Comparison of ENCODE assay signal across 9 mouse cellular contexts in genomic region chr11:103113005-103113404, GRCm38 (mm10). TPM values are rescaled to one million over a fixed set of nuclear protein-coding genes. Genes with fewer than 3 reads are reported as not detected.
A peak's percentile ranks its signal among the peaks of the same experiment; 100 is the strongest.
DNase-seq lines count a peak whose midpoint lies in the region; ATAC-seq and TF ChIP-seq lines count a peak whose summit lies in the region.
"Had no signal": no experiment of that assay in that cellular context is flagged by ENCODE, and none has a peak within 500 bp of the region (broad histone marks: within the 10 kb centered on the region; RNA-seq: fewer than 3 reads in every experiment).

No protein-coding gene starts in this region.

- H3K27me3 ChIP-seq in kidney, postnatal 0 days (ENCODE audit: insufficient read depth, low read length): no peaks in the 10 kb centered on the region
- H3K27me3 ChIP-seq in E14TG2a.4 (ENCODE audit: insufficient read depth, low read length): no peaks in the 10 kb centered on the region
- H3K27me3 ChIP-seq in heart, embryonic 14.5 days (ENCODE audit: control insufficient read depth, insufficient read depth, low read length): no peaks in the 10 kb centered on the region

- H3K4me3 ChIP-seq in kidney, postnatal 0 days (replicated peaks; ENCODE audit: low read depth, low read length): no peak overlapping the region
- H3K4me3 ChIP-seq in E14TG2a.4 (replicated peaks; ENCODE audit: low read length): peak overlapping the region; percentile 89
- H3K4me3 ChIP-seq in heart, embryonic 14.5 days (ENCODE audit: control insufficient read depth in 1 of 2, insufficient read depth in 1 of 2, low read depth in 1 of 2, low read length in 2 of 2): no peak overlapping the region
- H3K4me3 ChIP-seq: myocyte had no signal

- TF ChIP-seq CTCF in kidney, postnatal 0 days (IDR thresholded peaks at IDR 0.05; ENCODE audit: low read depth): no peak
- TF ChIP-seq CTCF in E14TG2a.4 (conservative IDR thresholded peaks at IDR 0.05; ENCODE audit: low read length): no peak

- no peaks in the 10 kb centered on the region for H3K9me3 ChIP-seq in kidney, postnatal 0 days (replicated peaks; ENCODE audit: low read length)
- H3K9me3 ChIP-seq in E14TG2a.4 (ENCODE audit: low read length): no peaks in the 10 kb centered on the region
- H3K9me3 ChIP-seq in heart, embryonic 14.5 days (ENCODE audit: control insufficient read depth, low read length): no peaks in the 10 kb centered on the region

- no peak for ATAC-seq in kidney, postnatal 0 days (replicated peaks; ENCODE audit: low FRiP score, low read depth)
- ATAC-seq in heart, embryonic 14.5 days (ENCODE audit: insufficient number of reproducible peaks, insufficient read depth, low FRiP score, low read depth): no peak
- no peak for ATAC-seq in erythroblast, adult 5-6 weeks (replicated peaks; ENCODE audit: low FRiP score, poor library complexity, severe bottlenecking)

- peak; percentile 6 for DNase-seq in embryo, embryonic 10 days (ENCODE audit: low spot score)
- DNase-seq in embryo, embryonic 11 days: no peak
- DNase-seq in kidney, postnatal 0 days (ENCODE audit: low spot score): no peak
- no peak for DNase-seq in kidney, adult 9 months
- DNase-seq in B cell, adult 2 months: no peak

- no peak overlapping the region for H3K9ac ChIP-seq in kidney, postnatal 0 days (ENCODE audit: low read depth, low read length)
- peak overlapping the region; percentile 59; the same call in 1 of the 2 replicates for H3K9ac ChIP-seq in heart, embryonic 14.5 days (ENCODE audit: low read length)

- H3K27ac ChIP-seq in kidney, postnatal 0 days: peak overlapping the region; percentile 71; the same call in 1 of the 2 replicates
- H3K27ac ChIP-seq in heart, embryonic 14.5 days (replicated peaks in 1 of 2; ENCODE audit: control insufficient read depth in 1 of 2, insufficient read depth in 1 of 2, low read depth in 2 of 2, low read length in 2 of 2): peak overlapping the region in 1 of 2 experiments; percentile 61; a peak in 1 of 4 replicates

- peaks cover 25% of the 10 kb centered on the region for H3K4me1 ChIP-seq in kidney, postnatal 0 days (replicated peaks; ENCODE audit: insufficient read depth, low read length)
- peaks cover 60% of the 10 kb centered on the region for H3K4me1 ChIP-seq in E14TG2a.4 (replicated peaks; ENCODE audit: low read depth, low read length)
- H3K4me1 ChIP-seq in heart, embryonic 14.5 days (ENCODE audit: control insufficient read depth in 2 of 2, insufficient read depth in 2 of 2, low read length in 2 of 2): peaks cover 21 to 22% of the 10 kb centered on the region in 2 experiments

- H3K4me2 ChIP-seq in kidney, postnatal 0 days (ENCODE audit: low read length): no peak overlapping the region
- H3K4me2 ChIP-seq in heart, embryonic 14.5 days (ENCODE audit: low read length): peak overlapping the region; percentile 65

- WGBS in kidney, postnatal 0 days: 47% methylated on average over 12 of the region's 12 CpGs
- WGBS in heart, embryonic 14.5 days: 39% methylated on average over 12 of the region's 12 CpGs

- no peaks in the 10 kb centered on the region for H3K36me3 ChIP-seq in kidney, postnatal 0 days (ENCODE audit: insufficient read depth, low read length)
- peaks cover 39% of the 10 kb centered on the region for H3K36me3 ChIP-seq in E14TG2a.4 (ENCODE audit: insufficient read depth, low read length)
- H3K36me3 ChIP-seq in heart, embryonic 14.5 days (ENCODE audit: control insufficient read depth, insufficient read depth, low read length): no peaks in the 10 kb centered on the region

RNA-seq across cellular contexts. Expression of gene Hexim1, which starts 3.0 kb away (rescaled TPM):
- 6.5 and 6.8 TPM in 2 replicates for polyA plus RNA-seq in kidney, postnatal 0 days (2015; fragmentation: Nextera tagmentation; extraction: Ambion mirVana)
- polyA plus RNA-seq in heart, embryonic 14.5 days (2014; fragmentation: Nextera tagmentation; extraction: Ambion mirVana): 3.4 and 3.7 TPM in 2 replicates
- 14.8 and 15.9 TPM in 2 replicates for total RNA-seq in erythroblast, adult 5-6 weeks (2015; ENCODE audit: low replicate concordance)
- total RNA-seq in erythroblast, adult 5-6 weeks (2017; ENCODE audit: low replicate concordance): 27.9 and 36.7 TPM in 2 replicates

RNA-seq across cellular contexts. Expression of gene Acbd4, which starts 11.5 kb away (rescaled TPM):
- 36.6 and 39.7 TPM in 2 replicates for polyA plus RNA-seq in kidney, postnatal 0 days (2015; fragmentation: Nextera tagmentation; extraction: Ambion mirVana)
- polyA plus RNA-seq in heart, embryonic 14.5 days (2014; fragmentation: Nextera tagmentation; extraction: Ambion mirVana): 13.3 TPM in 2 replicates
- total RNA-seq in erythroblast, adult 5-6 weeks (2015; ENCODE audit: low replicate concordance): 6.7 and 15.3 TPM in 2 replicates
- 25.0 TPM in 2 replicates for total RNA-seq in erythroblast, adult 5-6 weeks (2017; ENCODE audit: low replicate concordance)

RNA-seq across cellular contexts. Expression of gene Plcd3, which starts 11.5 kb away (rescaled TPM):
- polyA plus RNA-seq in kidney, postnatal 0 days (2015; fragmentation: Nextera tagmentation; extraction: Ambion mirVana): 4.2 and 5.6 TPM in 2 replicates
- 6.9 and 7.4 TPM in 2 replicates for polyA plus RNA-seq in heart, embryonic 14.5 days (2014; fragmentation: Nextera tagmentation; extraction: Ambion mirVana)
- not detected in 2 replicates for total RNA-seq in erythroblast, adult 5-6 weeks (2015; ENCODE audit: low replicate concordance)
- 0.70 and 1.0 TPM in 2 replicates for total RNA-seq in erythroblast, adult 5-6 weeks (2017; ENCODE audit: low replicate concordance)

RNA-seq across cellular contexts. Expression of gene Hexim2, which starts 19.2 kb away (rescaled TPM):
- 6.5 and 6.9 TPM in 2 replicates for polyA plus RNA-seq in kidney, postnatal 0 days (2015; fragmentation: Nextera tagmentation; extraction: Ambion mirVana)
- 4.1 and 4.6 TPM in 2 replicates for polyA plus RNA-seq in heart, embryonic 14.5 days (2014; fragmentation: Nextera tagmentation; extraction: Ambion mirVana)
- total RNA-seq in erythroblast, adult 5-6 weeks (2015; ENCODE audit: low replicate concordance): 0.96 and 3.1 TPM in 2 replicates
- 2.4 and 9.5 TPM in 2 replicates for total RNA-seq in erythroblast, adult 5-6 weeks (2017; ENCODE audit: low replicate concordance)

RNA-seq across cellular contexts. Expression of gene Fmnl1, which starts 57.9 kb away (rescaled TPM):
- 2.6 and 3.4 TPM in 2 replicates for polyA plus RNA-seq in kidney, postnatal 0 days (2015; fragmentation: Nextera tagmentation; extraction: Ambion mirVana)
- 2.3 and 2.9 TPM in 2 replicates for polyA plus RNA-seq in heart, embryonic 14.5 days (2014; fragmentation: Nextera tagmentation; extraction: Ambion mirVana)
- 70.7 and 93.0 TPM in 2 replicates for total RNA-seq in erythroblast, adult 5-6 weeks (2015; ENCODE audit: low replicate concordance)
- 8.6 and 16.9 TPM in 2 replicates for total RNA-seq in erythroblast, adult 5-6 weeks (2017; ENCODE audit: low replicate concordance)
